Mouse (Mus musculus) embryo, embryonic 10 days (tissue): ENCODE results near the gene Tspoap1.
A peak's percentile ranks its signal among the peaks of the same experiment; 100 is the strongest.

Experiments used
- DNase-seq: peaks from one replicate; pipeline ENCODE4 v3.0.0-alpha.2; 2015; ENCODE audit warnings: low spot score

Gene Tspoap1

GRCm38 (mm10) chr11:87760301-87761081 is at the start of gene Tspoap1:
TSS of gene Tspoap1 (plus strand) at chr11:87760541.
- DNase-seq = peak; percentile 61

- DNase-seq = no peak
Observed at GRCm38 (mm10) chr11:87712188-87712587, 48.2 kb upstream of the Tspoap1 start.

DNA sequence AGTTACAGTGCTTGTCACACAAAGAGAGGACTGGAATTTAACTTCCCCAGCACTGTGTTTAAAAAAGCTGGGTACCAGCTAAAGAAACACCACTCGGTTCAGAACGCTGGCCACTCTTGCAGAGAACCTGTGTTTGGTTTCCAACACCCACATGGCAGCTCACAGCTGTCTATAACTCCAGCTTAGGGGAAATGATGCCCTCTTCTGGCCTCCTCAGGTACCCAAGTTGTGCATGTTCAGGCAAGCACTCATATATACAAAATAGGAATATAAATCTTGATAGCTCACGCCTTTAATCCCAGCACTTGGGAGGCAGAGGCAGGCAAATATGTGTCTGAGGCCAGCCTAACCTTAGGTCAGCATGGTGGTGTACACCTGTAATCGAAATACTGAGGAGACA is 44.3 kb upstream of the Tspoap1 start:
- DNase-seq = no peak

DNA sequence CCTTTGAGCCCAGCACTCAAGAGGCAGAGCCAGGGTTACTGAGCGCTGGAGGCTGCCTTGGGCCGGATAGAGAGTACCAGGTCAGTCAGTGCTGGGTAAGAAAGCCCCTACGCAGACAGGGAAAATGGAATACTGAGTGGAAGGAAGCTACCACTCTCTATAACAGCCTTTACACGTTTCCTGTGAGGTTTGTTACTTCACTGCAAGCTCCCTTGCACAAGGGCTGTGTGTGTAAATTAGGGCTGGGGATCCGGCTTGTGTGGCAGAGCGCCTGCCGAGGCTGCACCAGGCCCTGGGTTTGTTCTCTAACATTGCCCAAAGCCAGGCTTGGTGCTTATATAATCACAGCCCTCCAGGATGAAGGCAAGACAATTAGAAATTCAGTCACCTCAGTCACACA is 40.8 kb upstream of the Tspoap1 start:
- no peak for DNase-seq

GRCm38 (mm10) chr11:87720324-87720723 is 40.0 kb upstream of the Tspoap1 start:
- DNase-seq = no peak

- DNase-seq = no peak
Observed at GRCm38 (mm10) chr11:87720839-87721238, 39.5 kb upstream of the Tspoap1 start.

GRCm38 (mm10) chr11:87722168-87722567 is 38.2 kb upstream of the Tspoap1 start:
- DNase-seq = no peak

DNA sequence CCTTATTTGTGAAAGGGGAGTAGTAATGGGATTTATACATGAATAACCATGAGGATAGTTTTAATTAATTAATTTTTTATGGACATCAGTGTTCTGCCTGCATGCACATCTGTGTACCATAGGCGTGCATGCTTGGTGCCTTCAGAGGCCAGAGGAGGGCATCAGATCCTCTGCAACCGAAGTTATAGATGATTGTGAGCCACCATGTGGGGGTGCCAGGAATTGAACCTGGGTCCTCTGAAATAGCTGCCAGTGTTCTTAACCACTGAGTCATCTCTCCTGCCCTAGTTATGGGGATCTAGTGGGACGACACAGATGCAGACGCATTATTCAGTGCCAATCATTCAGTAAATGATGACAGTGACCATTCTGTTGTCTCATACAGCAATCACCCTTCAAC is 37.5 kb upstream of the Tspoap1 start:
- DNase-seq = no peak

- DNase-seq = no peak
Observed at GRCm38 (mm10) chr11:87725515-87725914, 34.8 kb upstream of the Tspoap1 start.

DNA sequence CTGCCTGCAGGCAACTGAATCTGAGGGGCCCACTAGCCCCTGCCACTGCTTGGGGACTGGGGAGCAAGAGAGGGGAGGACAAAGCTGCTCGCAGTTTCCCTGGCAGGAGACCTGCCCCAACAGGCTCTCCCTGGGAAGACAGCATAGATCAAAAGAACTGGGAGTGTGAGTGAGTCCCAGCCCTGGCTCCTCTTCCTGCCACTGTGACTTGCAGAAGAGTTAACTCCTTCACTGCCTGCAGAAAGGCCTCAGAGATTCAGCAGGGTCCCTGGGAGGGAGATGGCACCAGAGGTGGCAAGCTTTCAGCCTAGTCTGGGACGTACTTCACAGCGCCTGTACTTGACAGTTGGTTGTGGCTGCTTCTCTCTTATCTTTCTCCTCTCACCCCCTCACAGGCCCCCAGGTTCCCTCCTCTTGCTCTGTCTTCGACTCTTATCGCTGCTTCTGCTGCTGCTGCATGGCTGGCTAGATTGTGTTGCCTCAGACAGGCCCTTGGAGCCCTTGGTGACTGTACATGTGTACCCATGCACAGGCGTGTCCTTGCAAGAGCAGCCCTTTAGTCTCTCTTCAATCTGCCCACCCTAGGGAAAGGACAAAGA is 34.3 kb upstream of the Tspoap1 start:
- peak; percentile 71 for DNase-seq

- no peak for DNase-seq
Observed at GRCm38 (mm10) chr11:87727021-87727420, 33.3 kb upstream of the Tspoap1 start.

GRCm38 (mm10) chr11:87727471-87727870 is 32.9 kb upstream of the Tspoap1 start:
- DNase-seq = no peak

- DNase-seq = no peak
Observed at GRCm38 (mm10) chr11:87728850-87729592, 31.3 kb upstream of the Tspoap1 start.

- no peak for DNase-seq
Observed at GRCm38 (mm10) chr11:87729593-87730185, 30.7 kb upstream of the Tspoap1 start.

DNA sequence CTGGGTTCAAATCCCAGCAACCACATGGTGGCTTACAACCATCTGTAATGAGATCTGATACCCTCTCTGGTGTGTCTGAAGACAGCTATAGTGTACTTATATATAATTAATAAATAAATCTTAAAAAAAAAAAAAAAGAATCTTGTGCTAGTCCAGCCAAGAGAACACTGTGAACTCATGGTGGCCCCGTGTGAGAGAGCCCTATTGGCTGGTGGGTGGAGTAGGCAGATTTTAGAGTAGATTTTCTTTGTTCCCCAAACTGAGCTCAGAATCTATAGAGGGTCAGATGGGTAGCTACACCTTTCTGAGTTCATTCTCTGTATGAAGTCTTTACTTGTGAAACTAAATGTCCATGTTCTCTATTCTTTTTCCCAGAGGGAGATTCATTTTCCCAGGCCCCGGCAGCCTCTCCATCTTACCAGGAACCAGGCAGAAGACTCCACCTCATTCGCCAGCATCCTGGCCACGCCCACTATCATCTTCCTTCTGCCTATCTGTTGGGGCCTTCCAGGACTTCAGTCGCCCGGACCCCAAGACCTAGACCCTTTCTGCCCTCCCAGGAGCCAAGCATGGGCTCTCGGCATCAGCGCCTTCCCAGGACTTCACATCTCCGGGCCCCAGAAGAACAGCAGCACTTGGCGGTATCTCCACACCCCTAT is 29.6 kb upstream of the Tspoap1 start:
- DNase-seq = no peak

GRCm38 (mm10) chr11:87734346-87734745 is 26.0 kb upstream of the Tspoap1 start:
- DNase-seq = no peak

GRCm38 (mm10) chr11:87735691-87736090 is 24.6 kb upstream of the Tspoap1 start:
- DNase-seq = no peak

DNA sequence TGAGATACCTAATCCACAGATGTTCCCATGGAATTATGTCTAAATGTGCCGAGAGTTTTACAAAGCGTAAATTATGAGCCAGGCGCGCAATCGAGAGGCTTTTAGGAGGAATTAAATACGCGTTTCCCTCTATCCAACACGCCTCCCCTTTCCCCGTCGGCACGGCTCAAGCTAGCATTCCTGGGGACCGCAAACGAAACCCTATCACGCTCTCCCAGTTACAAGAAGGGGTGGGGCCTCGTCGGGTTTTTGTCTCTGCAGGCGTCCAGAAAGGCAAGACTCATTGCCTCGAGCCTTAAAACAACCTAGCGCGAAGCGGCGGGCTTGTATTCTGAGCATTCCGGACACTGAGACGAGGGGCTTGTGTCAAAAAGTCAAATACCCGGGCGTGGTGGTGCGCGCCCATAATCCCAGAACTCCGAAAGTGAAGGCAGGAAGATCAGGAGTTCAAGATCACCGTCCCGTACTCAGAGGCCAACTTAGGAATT is 23.6 kb upstream of the Tspoap1 start:
- DNase-seq = peak; percentile 59

DNA sequence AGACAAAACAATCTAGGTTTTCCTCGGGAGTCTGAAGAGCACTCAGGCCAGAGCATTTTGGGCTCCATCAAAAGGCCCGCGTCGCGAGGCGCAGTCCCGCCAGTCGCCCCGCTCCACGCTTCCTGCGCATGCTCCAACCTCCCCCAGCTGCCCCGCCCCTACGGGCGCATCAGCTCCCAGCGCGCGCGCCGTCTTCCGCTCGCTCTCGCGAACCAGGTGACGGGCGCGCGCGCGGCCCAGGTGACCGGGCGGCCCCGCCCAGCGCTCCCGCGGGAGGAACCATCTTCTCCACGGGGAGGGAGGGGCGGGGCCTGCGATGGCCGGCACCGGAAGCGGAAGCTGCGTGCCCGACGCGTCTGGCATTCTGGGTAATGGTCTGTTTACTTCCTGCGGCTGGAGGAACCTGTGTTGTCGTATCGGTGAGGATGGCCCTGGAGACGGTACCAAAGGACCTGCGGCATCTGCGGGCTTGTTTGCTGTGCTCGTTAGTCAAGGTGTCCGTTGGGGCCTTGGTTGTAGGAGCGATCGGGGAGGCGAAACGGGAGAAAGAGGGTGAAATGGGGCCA is 23.1 kb upstream of the Tspoap1 start, which contains the start of gene Supt4a:
TSS of gene Supt4a (plus strand) at position 378 of the 566 bp plus-strand sequence.
- DNase-seq = peak; percentile 97

GRCm38 (mm10) chr11:87743691-87744090 is 16.6 kb upstream of the Tspoap1 start:
- no peak for DNase-seq

GRCm38 (mm10) chr11:87744964-87745363 is 15.4 kb upstream of the Tspoap1 start:
- no peak for DNase-seq
